Mouse (Mus musculus): ENCODE results near the gene Tap2.
A peak's percentile ranks its signal among the peaks of the same experiment; 100 is the strongest.

Tap2 gene

DNA sequence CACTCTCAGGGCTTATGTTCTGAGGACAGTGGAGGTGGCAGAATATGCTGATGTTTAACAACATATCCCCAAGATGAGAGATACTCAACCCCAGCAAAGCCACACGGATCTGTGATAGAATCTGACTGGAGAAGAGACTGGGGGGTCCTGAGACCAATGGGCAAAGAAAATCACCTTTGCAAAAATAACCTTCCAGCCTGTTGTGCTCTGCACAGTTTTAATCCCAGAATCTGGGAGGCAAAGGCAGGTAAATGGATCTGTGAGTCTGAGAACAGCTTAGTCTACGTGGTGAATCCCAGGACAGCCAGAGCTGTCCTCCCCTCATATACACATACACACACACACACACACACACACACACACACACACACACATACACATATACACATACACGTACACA, 46.0 kb downstream of the Tap2 start:
- DNase-seq (ENCODE audit: low spot score in 2 of 2), result no peak

DNA sequence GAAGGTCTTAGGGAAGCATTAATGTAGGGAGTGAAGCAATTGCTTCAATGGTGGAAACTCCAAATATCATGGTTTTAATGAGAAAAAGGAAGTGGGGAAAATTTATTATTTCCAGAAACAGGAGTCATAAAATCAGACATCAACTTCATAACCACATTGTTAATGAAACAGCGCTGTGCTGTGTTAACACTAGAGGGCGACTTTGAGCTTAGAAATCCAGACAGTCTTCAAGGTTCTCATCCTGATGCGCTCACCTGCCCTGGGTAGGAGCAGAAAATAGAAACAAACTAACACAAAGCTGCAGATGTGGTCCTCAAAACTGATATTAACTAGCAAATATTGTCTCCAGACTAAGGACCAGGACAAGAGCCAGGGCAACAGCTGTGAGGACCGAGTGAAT, 46.6 kb downstream of the Tap2 start:
- no peak for DNase-seq (ENCODE audit: low spot score in 2 of 2)

DNA sequence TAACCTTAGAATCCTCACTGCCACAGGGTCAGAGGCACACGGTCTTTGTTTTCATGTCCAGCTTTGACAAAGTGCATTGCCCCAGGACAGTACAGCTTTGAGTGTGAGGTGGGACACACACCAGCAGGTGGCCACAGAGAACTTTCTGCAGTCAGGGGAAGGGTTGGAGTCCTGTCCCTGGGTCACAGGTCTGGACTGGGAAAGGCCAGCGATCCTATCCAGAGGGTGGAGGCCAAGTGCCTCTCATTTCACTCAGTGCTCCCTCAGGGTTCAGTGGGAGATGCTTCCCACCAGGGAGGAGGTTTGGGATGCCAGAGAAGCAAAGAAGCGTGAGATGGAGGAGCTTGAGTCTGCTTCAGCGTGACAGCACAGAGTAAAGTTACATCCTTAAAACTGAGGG, 48.3 kb downstream of the Tap2 start:
- DNase-seq (ENCODE audit: low spot score in 2 of 2), result no peak

DNA sequence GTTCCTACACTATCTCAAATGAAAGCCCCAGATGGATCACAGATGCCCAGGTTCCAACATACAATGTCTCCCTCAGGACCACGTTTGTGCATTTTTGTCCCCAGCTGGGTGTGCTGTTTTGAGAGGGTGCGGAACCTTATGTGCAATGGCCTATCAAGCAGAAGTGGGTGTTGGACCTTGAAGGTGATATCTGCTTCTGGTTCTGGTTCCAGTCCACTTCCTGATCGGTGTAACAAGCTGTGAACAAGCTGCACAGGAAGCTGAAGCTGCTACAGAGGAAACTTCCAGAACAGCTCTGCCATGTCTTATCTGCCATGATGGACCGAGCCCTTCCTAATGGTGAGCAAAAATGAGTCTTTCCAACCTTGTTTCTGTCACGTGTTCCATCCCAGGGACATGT, 53.2 kb downstream of the Tap2 start:
- DNase-seq (ENCODE audit: low spot score in 2 of 2), result no peak

DNA sequence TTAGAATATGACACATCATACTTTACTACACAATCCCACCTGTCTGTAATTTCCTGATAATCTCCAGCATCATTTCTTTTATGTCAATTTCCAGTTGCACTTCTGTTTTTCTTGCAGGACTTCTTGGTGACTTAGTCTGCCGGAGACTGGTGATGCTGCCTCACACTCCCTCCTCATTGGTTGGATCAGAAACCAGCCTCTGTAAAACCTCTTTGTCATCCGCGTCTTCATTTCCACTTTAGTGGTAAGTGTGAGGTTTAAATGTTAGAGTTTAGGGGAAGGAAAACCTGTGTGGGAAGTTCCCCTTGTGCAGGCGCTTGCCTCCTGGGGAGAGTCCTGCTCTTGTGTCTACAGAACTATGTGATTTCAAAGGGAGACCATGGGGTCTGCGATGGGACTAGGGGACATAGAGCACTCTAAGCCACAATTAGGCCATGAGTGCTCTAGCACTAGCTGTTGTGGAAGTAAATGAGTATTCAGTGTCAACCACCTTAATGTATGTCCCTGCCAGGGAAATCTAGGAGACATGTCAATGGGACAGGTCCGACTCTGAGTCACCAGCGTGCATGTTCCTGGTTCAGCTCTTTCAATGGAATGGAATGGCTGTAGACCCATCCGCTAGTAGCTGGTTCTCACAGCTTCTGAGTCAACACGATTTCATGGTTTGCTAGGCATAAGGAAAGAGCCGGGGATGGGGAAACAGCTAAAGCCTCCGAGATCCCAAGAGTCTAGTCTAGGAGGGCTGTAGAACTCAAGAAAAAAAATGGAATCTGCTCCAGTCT, 54.5 kb downstream of the Tap2 start, which contains the start of gene H2-Ab1:
TSS of gene H2-Ab1 (plus strand) at position 96 of the 782 bp plus-strand sequence.
- DNase-seq (ENCODE audit: low spot score in 2 of 2), result peak; percentile 57 to 81

DNA sequence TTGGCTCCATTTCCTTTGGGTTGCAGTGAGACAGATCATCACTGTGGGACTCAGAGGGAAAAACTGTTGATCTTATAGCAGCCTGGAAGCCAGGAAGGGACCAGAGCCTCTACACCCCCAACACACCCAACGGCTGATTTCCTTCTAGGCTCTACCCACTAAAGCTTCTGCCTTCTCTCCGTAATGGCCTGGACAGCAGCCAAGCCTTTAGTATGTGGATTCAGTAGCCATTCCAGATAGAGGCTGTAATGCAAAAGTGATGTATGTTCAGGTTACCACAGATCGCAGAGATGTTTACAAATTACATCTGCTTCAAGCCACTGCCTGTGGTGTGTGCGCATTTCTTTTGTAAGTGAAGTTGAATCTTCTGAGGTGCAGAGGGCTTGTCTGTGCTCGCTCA, 57.2 kb downstream of the Tap2 start:
- no peak for DNase-seq (ENCODE audit: low spot score in 2 of 2)

DNA sequence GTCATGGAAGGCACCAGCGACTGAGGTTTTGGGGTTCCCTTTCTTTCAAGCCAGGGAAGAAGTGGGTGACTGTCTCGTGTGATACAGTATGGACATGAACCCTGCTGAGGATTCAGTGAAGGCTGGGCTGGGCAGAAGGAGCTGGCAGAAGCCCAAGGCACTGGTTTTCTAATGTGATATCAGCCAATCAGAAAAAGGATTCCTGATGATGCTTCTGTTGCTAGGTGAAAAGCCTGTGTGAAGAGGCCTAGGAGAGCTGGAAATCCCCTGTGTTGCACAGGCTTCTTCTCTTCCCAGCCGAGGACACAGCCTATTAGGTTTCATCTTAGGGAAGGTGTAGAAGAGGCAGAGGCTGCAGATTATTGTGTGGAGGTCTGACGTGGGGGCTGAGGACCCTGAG, 58.2 kb downstream of the Tap2 start:
- peak in 1 of 2 experiments; percentile 48 for DNase-seq (ENCODE audit: low spot score in 2 of 2)

DNA sequence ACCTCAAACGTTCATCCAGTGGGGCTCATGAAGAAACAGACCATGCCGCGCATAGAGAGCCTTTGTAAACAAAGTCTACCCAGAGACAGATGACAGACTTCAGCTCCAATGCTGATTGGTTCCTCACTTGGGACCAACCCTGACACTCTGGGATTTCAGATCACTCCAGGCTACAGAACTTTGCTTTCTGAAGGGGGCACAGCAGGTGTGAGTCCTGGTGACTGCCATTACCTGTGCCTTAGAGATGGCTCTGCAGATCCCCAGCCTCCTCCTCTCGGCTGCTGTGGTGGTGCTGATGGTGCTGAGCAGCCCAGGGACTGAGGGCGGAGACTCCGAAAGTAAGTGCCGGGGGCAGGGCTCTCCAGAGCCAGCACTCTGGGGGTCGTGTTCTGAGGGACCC, 59.7 kb downstream of the Tap2 start:
- peak; percentile 30 to 67 for DNase-seq (ENCODE audit: low spot score in 2 of 2)

DNA sequence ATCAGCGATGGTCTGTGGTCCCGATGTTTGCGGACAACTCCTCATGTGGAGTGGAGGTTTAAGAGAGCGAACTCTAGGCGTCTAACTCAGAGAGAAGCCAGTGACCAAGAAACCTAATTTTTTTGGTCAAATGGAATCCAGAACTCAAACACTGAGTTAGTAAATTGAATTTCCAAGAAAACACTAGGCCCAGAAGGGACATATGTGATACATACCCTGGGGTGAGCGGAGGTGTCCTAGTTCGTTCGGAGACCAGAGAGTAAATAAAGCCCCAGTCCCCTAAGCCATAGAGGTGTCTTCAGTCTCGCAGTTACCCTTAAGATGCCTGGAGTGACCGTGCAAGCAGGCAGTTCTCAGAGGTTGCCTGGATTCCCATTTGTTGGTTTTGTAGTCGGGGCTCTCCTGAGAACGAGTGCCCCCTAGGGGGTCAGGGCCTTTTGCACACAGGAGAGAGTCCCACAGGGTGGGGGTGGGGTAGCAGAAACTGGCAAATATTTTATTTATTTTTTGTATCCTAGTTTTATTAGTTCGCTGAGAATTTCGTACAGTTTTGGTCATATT, 60.6 kb downstream of the Tap2 start:
- no peak for DNase-seq (ENCODE audit: low spot score in 2 of 2)

DNA sequence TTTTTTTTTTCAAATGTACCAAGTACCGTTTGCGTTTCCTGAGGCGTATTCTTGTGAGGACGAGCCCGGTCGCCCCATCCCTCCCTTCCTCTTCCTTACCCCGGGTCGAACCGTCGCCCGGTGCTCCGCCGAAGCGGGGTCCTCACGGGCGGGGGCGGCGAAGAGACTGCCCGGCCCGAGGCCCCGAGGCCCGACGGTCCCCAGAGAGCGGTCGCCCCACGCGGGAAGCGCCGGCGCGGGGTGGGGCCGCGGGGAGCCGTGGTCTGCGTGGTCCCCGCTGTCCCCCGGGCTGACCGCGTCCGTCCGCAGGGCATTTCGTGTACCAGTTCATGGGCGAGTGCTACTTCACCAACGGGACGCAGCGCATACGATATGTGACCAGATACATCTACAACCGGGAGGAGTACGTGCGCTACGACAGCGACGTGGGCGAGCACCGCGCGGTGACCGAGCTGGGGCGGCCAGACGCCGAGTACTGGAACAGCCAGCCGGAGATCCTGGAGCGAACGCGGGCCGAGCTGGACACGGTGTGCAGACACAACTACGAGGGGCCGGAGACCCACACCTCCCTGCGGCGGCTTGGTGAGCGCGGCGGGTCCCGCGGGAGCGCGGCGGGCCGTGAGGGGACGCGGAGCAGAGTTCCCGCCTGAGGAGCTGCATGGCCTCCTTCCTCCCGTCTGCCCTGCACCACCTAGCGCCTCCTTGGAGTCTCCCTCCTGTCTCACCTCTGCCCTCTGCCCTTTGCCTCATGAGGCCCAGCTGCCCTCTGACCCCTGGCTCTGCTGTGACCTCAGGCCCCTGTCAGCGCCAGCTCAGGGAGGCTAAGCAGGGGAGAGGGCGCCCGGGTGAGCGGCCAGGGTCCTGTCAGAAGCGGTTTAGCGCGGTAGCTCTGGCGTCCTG, 61.4 kb downstream of the Tap2 start:
- DNase-seq (ENCODE audit: low spot score in 2 of 2), result no peak
